Mouse (Mus musculus) forebrain, embryonic 11.5 days (tissue): ENCODE measurements around the gene Olfr70. TPM values are rescaled to one million over a fixed set of nuclear protein-coding genes. Genes with fewer than 3 reads are reported as not detected.

ENCODE experiments used
- ATAC-seq: fragments of 200-750 bp; cut with Nextera tagmentation; replicated peaks from 2 replicates; pipeline ENCODE4 v1.8.0; 2017; ENCODE audit warnings: moderate TSS enrichment; ENCODE audit not compliant: low FRiP score
- DNase-seq: peaks from one replicate; pipeline ENCODE4 v3.0.0-alpha.2; 2017; ENCODE audit warnings: low spot score
- H3K27ac ChIP-seq: fragments of 300-500 bp; sonication (generic); 2 replicates; pipeline ENCODE4 v1.5.1; 2014; ENCODE audit warnings: low read depth, low read length
- H3K27me3 ChIP-seq: fragments of 300-500 bp; sonication (generic); 2 replicates; pipeline ENCODE4 v1.6.1; 2014; ENCODE audit warnings: mild to moderate bottlenecking, low read length, mixed read lengths; ENCODE audit not compliant: control insufficient read depth, insufficient read depth
- H3K36me3 ChIP-seq: fragments of 300-500 bp; sonication (generic); 2 replicates; pipeline ENCODE4 v1.6.1; 2014; ENCODE audit warnings: mild to moderate bottlenecking, low read length, moderate library complexity, mixed read lengths; ENCODE audit not compliant: control insufficient read depth, insufficient read depth
- H3K4me1 ChIP-seq: fragments of 300-500 bp; sonication (generic); replicated peaks from 2 replicates; pipeline ENCODE4 v1.6.1; 2014; ENCODE audit warnings: low read length, mixed read lengths; ENCODE audit not compliant: control insufficient read depth, insufficient read depth
- H3K4me2 ChIP-seq: fragments of 300-500 bp; sonication (generic); 2 replicates; pipeline ENCODE4 v1.6.1; 2014; ENCODE audit warnings: low read depth, mild to moderate bottlenecking, low read length, moderate library complexity, mixed read lengths; ENCODE audit not compliant: severe bottlenecking
- H3K4me3 ChIP-seq: fragments of 300-500 bp; sonication (generic); 2 replicates; pipeline ENCODE4 v1.5.1; 2014; ENCODE audit warnings: low read depth, low read length
- H3K9ac ChIP-seq: fragments of 300-500 bp; sonication (generic); 2 replicates; pipeline ENCODE4 v1.6.1; 2014; ENCODE audit warnings: low read length
- H3K9me3 ChIP-seq: fragments of 300-500 bp; sonication (generic); 2 replicates; pipeline ENCODE4 v1.6.1; 2016; ENCODE audit warnings: low read length, mixed read lengths; ENCODE audit not compliant: control insufficient read depth
- WGBS: fragments of 180-500 bp; shearing (Covaris S2); extraction: QIAGEN DNeasy Blood & Tissue Kit; methylation state at CpG from one replicate; pipeline ENCODE4 v1.1.7; 2014; 5-methylcytosine and 5-hydroxymethylcytosine counted together
- polyA plus RNA-seq: library from polyadenylated mRNA; unstranded; fragments of >200 nt; fragmentation: Nextera tagmentation; extraction: Ambion mirVana; gene quantifications from 2 replicates; pipeline ENCODE4 v1.2.1, GENCODE M21; 2014

The Olfr70 gene
- polyA plus RNA-seq, 1 experiment from 2014 or later: not detected

DNA sequence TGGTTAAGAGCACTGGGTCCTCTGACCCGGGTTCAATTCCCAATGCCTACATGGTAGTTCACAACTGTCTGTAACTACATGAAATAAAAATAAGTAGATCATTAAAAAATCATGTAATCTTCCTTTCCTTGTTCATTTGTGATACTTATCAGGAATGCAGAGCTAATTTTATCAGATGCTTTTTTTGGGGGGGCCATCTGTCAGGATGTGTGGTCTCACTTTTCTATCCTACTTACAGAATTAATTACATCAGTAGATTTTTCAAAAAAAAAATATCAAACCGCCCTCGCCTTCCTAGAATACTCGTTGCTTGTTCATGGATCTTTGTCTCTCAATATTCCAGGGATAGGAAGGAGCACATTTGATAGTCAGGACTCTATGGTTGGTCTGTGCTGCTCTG, 21.6 kb upstream of the Olfr70 start:
- no peaks in the 10 kb centered on the region for H3K27me3 ChIP-seq
- DNase-seq (no peak), ATAC-seq (no peak)
- WGBS: 88% methylated on average over 4 of the region's 4 CpGs
- H3K36me3 ChIP-seq: no peaks in the 10 kb centered on the region
- H3K9ac ChIP-seq: no peak overlapping the region
- no peak overlapping the region for H3K4me2 ChIP-seq
- H3K9me3 ChIP-seq: no peaks in the 10 kb centered on the region
- H3K4me3 ChIP-seq: no peak overlapping the region
- H3K27ac ChIP-seq: no peak overlapping the region
- no peaks in the 10 kb centered on the region for H3K4me1 ChIP-seq

DNA sequence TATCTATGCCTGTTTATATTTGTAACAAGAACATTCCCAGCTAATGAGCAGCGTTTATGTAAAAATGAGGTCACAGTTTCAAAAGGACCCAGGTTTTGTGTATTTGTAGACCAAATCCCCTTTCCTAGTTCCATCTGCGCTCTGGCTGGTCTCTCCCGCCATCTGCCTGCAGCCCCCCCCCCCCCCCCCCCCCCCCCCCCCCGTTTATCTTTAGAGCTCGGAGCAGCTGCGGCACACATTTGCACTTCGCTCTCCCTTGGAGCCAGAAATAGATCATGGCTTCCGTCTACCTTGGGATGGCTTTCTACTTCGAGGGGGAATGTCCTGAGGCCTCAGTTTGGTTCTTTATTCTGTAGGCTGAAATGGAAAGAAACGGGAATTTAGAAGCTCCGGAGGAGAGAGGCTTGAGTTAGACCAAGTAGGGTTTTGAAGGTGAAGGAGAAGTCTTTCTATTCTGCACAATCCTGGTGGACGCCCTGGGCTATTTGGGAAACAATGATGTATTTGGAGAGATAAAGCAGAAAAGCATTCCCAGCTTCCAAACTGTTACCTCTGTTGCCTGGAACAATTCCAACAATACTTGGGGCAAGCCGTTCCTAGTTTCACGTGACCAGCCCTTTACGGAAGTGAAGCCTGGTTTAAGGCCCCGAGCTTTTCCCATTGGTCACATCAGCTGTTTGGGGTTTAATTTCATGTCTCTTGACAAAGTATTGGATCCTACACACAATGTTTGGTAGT, 20.1 kb upstream of the Olfr70 start:
- Histone ChIP-seq H3K27ac (no peak overlapping the region), H3K4me2 (no peak overlapping the region), H3K36me3 (no peaks in the 10 kb centered on the region), H3K4me3 (no peak overlapping the region), H3K4me1 (no peaks in the 10 kb centered on the region), H3K9me3 (no peaks in the 10 kb centered on the region), H3K9ac (no peak overlapping the region), H3K27me3 (no peaks in the 10 kb centered on the region)
- DNase-seq: no peak
- 69% methylated on average over 12 of the region's 16 CpGs for WGBS
- no peak for ATAC-seq

- Histone ChIP-seq H3K9ac (no peak overlapping the region), H3K9me3 (no peaks in the 10 kb centered on the region), H3K27ac (no peak overlapping the region), H3K36me3 (no peaks in the 10 kb centered on the region), H3K27me3 (no peaks in the 10 kb centered on the region), H3K4me2 (no peak overlapping the region), H3K4me3 (no peak overlapping the region), H3K4me1 (no peaks in the 10 kb centered on the region)
- WGBS: 51% methylated on average over 7 of the region's 7 CpGs
- ATAC-seq (no peak), DNase-seq (no peak)
Observed at GRCm38 (mm10) chr4:43713652-43714219, 13.1 kb upstream of the Olfr70 start.

DNA sequence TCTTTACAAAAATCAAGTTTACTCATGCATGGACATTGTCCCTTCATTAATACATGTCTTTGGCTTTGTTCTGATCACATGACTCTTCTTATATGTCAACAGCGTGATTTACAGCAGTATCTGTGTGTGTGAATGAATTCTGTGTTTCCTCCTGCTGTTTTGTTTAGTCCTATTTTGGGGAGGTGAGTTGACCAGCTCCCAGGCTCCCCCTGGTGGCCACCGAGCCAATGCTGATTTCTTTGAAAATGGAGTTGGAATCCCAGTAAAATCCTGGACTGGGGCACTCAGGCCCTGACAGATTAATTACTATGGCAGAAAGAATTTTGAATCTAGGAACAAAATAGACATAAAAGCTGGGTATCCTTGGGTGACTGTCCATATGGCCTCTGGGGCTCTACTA, 11.2 kb upstream of the Olfr70 start:
- peak; percentile 87 for DNase-seq
- 2% methylated on average over 2 of the region's 2 CpGs for WGBS
- ATAC-seq: no peak
- H3K4me3 ChIP-seq: no peak overlapping the region
- H3K4me2 ChIP-seq: no peak overlapping the region
- no peaks in the 10 kb centered on the region for H3K27me3 ChIP-seq
- H3K36me3 ChIP-seq: no peaks in the 10 kb centered on the region
- no peak overlapping the region for H3K27ac ChIP-seq
- H3K9ac ChIP-seq: no peak overlapping the region
- no peaks in the 10 kb centered on the region for H3K9me3 ChIP-seq
- no peaks in the 10 kb centered on the region for H3K4me1 ChIP-seq

DNA sequence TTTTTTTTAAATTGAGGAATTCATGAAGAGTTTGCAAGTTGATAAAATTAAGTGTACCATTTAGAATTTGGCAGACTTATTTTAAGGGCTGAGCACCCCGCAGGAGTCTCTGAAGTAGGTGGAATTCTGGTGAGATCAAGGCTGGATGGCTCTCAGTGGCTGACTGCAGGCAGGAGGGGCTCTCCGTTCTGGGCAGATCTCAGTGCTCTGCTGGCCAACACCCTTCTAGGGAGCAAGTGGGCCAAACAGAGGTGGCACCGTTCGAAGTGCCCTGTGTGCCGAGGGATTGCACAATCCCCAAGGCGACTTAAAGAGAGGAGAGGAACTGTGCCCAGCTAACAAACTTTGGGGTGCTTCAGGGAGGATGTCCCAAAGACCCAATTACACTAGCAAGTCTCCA, 9.3 kb upstream of the Olfr70 start, which contains the start of gene Olfr71:
Olfr71 (minus strand) TSS at position 387 of the 400 bp plus-strand sequence.
- no peak within 1 kb of the TSS for H3K4me3 ChIP-seq
- no peaks in the 10 kb centered on the region for H3K36me3 ChIP-seq
- no peak for ATAC-seq
- no peak within 1 kb of the TSS for H3K4me2 ChIP-seq
- no peak within 1 kb of the TSS for H3K27ac ChIP-seq
- 80% methylated on average over 6 of the region's 6 CpGs for WGBS
- H3K27me3 ChIP-seq: no peaks in the 10 kb centered on the region
- H3K4me1 ChIP-seq: no peaks in the 10 kb centered on the region
- H3K9ac ChIP-seq: no peak within 1 kb of the TSS
- no peaks in the 10 kb centered on the region for H3K9me3 ChIP-seq
- no peak for DNase-seq

GRCm38 (mm10) chr4:43705991-43706390, 5.4 kb upstream of the Olfr70 start:
- no peak for DNase-seq
- WGBS: 89% methylated on average over 13 of the region's 13 CpGs

GRCm38 (mm10) chr4:43703851-43704250, 3.2 kb upstream of the Olfr70 start:
- 87% methylated on average over 8 of the region's 8 CpGs for WGBS
- no peaks in the 10 kb centered on the region for H3K9me3 ChIP-seq
- no peak overlapping the region for H3K4me3 ChIP-seq
- H3K27me3 ChIP-seq: no peaks in the 10 kb centered on the region
- H3K36me3 ChIP-seq: no peaks in the 10 kb centered on the region
- ATAC-seq (no peak), DNase-seq (no peak)
- no peak overlapping the region for H3K4me2 ChIP-seq
- H3K9ac ChIP-seq: no peak overlapping the region
- H3K4me1 ChIP-seq: no peaks in the 10 kb centered on the region
- no peak overlapping the region for H3K27ac ChIP-seq

More at GRCm38 (mm10) chr4:43705991-43706390, 5.4 kb upstream of the Olfr70 start:
- H3K36me3 ChIP-seq: no peaks in the 10 kb centered on the region
- H3K4me3 ChIP-seq: no peak overlapping the region
- no peaks in the 10 kb centered on the region for H3K4me1 ChIP-seq
- H3K4me2 ChIP-seq: no peak overlapping the region
- no peak overlapping the region for H3K27ac ChIP-seq
- H3K9ac ChIP-seq: no peak overlapping the region
- no peak for ATAC-seq
- no peaks in the 10 kb centered on the region for H3K9me3 ChIP-seq
- no peaks in the 10 kb centered on the region for H3K27me3 ChIP-seq

- no peak overlapping the region for H3K9ac ChIP-seq
- WGBS: 82% methylated on average over 6 of the region's 6 CpGs
- H3K36me3 ChIP-seq: no peaks in the 10 kb centered on the region
- DNase-seq (no peak), ATAC-seq (no peak)
- H3K4me1 ChIP-seq: no peaks in the 10 kb centered on the region
- no peaks in the 10 kb centered on the region for H3K27me3 ChIP-seq
- no peak overlapping the region for H3K4me2 ChIP-seq
- no peaks in the 10 kb centered on the region for H3K9me3 ChIP-seq
- no peak overlapping the region for H3K27ac ChIP-seq
- no peak overlapping the region for H3K4me3 ChIP-seq
Observed at GRCm38 (mm10) chr4:43703439-43703838, 2.8 kb upstream of the Olfr70 start.

DNA sequence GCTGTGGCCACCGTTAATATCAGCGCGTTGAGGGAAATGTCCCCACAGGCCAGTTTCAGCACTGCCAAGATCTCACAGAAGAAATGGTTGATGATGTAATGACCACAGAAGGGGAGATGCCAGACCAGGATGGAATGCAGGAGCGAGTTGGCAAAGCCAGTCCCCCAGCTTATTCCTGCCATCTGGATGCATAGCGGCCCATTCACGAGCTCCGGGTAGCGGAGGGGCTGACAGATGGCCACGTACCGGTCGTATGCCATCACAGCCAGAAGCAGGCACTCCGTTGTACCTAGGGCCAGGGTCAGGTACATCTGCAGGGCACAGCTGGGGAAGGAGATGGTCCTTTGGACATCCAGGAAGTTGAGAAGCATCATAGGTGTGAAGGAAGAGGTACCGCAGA, 4.0 kb downstream of the Olfr70 start:
- Histone ChIP-seq H3K9me3 (no peaks in the 10 kb centered on the region), H3K4me3 (no peak overlapping the region), H3K27ac (no peak overlapping the region), H3K36me3 (no peaks in the 10 kb centered on the region), H3K4me2 (no peak overlapping the region), H3K27me3 (no peaks in the 10 kb centered on the region), H3K4me1 (0 out of 2 replicates have a peak, but pooled peaks cover 2% of the 10 kb centered on the region), H3K9ac (no peak overlapping the region)
- no peak for ATAC-seq
- whole genome bisulfite sequencing: 92% methylated on average over 13 of the region's 13 CpGs
- no peak for DNase-seq
